Mouse (Mus musculus) cerebellum, postnatal 14 days (tissue): ENCODE measurements at regions not wholly inside any gene's neighbourhood (a gene's known extent, or its start where the extent isn't known, plus 50 kb on each side); places are given as distances from the start of the nearest gene placed in this dataset.

Experiments used
- DNase-seq, 2 experiments: peaks; one replicate each; pipeline ENCODE4 v3.0.0; 2021; ENCODE audit warnings: mixed read lengths in 2 of 2

- no peak for DNase-seq
Measured at GRCm38 (mm10) chr10:114083441-114083840, 718.7 kb downstream of the Trhde start.

- no peak for DNase-seq
Measured at GRCm38 (mm10) chr10:114041991-114042390, 760.1 kb downstream of the Trhde start.

- peak in 1 of 2 experiments; percentile 1 for DNase-seq
Measured at GRCm38 (mm10) chr10:114013427-114013826, 788.7 kb downstream of the Trhde start.

- DNase-seq: no peak
Measured at GRCm38 (mm10) chr10:113985376-113985775, 816.7 kb downstream of the Trhde start.

- peak; percentile 31 to 43 for DNase-seq
Measured at GRCm38 (mm10) chr10:113972826-113973225, 829.3 kb downstream of the Trhde start.

- no peak for DNase-seq
Measured at GRCm38 (mm10) chr10:113946801-113947200, 855.3 kb downstream of the Trhde start.

GRCm38 (mm10) chr10:113939524-113939923 is 862.6 kb downstream of the Trhde start:
- no peak for DNase-seq

- DNase-seq: no peak
Measured at GRCm38 (mm10) chr10:113930201-113930790, 871.8 kb downstream of the Trhde start.

GRCm38 (mm10) chr10:113916705-113917104 is 885.4 kb downstream of the Trhde start:
- no peak for DNase-seq

- DNase-seq: no peak
Measured at GRCm38 (mm10) chr10:113902744-113903143, 899.4 kb downstream of the Trhde start.

GRCm38 (mm10) chr10:113874419-113875161 is 927.5 kb downstream of the Trhde start:
- no peak for DNase-seq

- no peak for DNase-seq
Measured at GRCm38 (mm10) chr10:113824596-113824995, 895.8 kb upstream of the Atxn7l3b start.
